Mouse (Mus musculus) midbrain, embryonic 14.5 days (tissue): ENCODE data around the gene Slc25a30. TPM values are rescaled to one million over a fixed set of nuclear protein-coding genes. Genes with fewer than 3 reads are reported as not detected.

Source experiments
- ATAC-seq: fragments of 200-750 bp; cut with Nextera tagmentation; 2 replicates; pipeline ENCODE4 v1.8.0; 2017; ENCODE audit warnings: moderate number of reproducible peaks, moderate library complexity; ENCODE audit not compliant: low FRiP score, low TSS enrichment
- DNase-seq: peaks from one replicate; pipeline ENCODE4 v3.0.0-alpha.2; 2015
- H3K27ac ChIP-seq: fragments of 300-500 bp; sonication (generic); replicated peaks from 2 replicates; pipeline ENCODE4 v1.5.1; 2014; ENCODE audit warnings: mild to moderate bottlenecking, low read depth, low read length, moderate library complexity
- H3K27me3 ChIP-seq: fragments of 300-500 bp; sonication (generic); 2 replicates; pipeline ENCODE4 v1.6.1; 2014; ENCODE audit warnings: low read length, control low read depth, mixed read lengths; ENCODE audit not compliant: control insufficient read depth, insufficient read depth
- H3K36me3 ChIP-seq: fragments of 300-500 bp; sonication (generic); 2 replicates; pipeline ENCODE4 v1.6.1; 2014; ENCODE audit warnings: low read length, control low read depth; ENCODE audit not compliant: control insufficient read depth, insufficient read depth
- H3K4me1 ChIP-seq: fragments of 300-500 bp; sonication (generic); 2 replicates; pipeline ENCODE4 v1.6.1; 2014; ENCODE audit warnings: mild to moderate bottlenecking, antibody characterized with exemption, low read length, control low read depth; ENCODE audit not compliant: control insufficient read depth, insufficient read depth
- H3K4me2 ChIP-seq: fragments of 300-500 bp; sonication (generic); 2 replicates; pipeline ENCODE4 v1.6.1; 2014; ENCODE audit warnings: mild to moderate bottlenecking, low read length, moderate library complexity
- H3K4me3 ChIP-seq: fragments of 300-500 bp; sonication (generic); replicated peaks from 2 replicates; pipeline ENCODE4 v1.5.1; 2014; ENCODE audit warnings: low read depth, low read length
- H3K9ac ChIP-seq: fragments of 300-500 bp; sonication (generic); replicated peaks from 2 replicates; pipeline ENCODE4 v1.6.1; 2014; ENCODE audit warnings: mild to moderate bottlenecking, low read length, moderate library complexity
- H3K9me3 ChIP-seq: fragments of 300-500 bp; sonication (generic); 2 replicates; pipeline ENCODE4 v1.6.1; 2016; ENCODE audit warnings: low read length, control low read depth, mixed read lengths; ENCODE audit not compliant: control insufficient read depth
- WGBS: fragments of 180-500 bp; shearing (Covaris S2); extraction: QIAGEN DNeasy Blood & Tissue Kit; methylation state at CpG from one replicate; pipeline ENCODE4 v1.1.7; 2014; 5-methylcytosine and 5-hydroxymethylcytosine counted together
- polyA plus RNA-seq: library from polyadenylated mRNA; unstranded; fragments of >200 nt; fragmentation: Nextera tagmentation; extraction: Ambion mirVana; gene quantifications from 2 replicates; pipeline ENCODE4 v1.2.1, GENCODE M21; 2014

Gene Slc25a30
- polyA plus RNA-seq, 1 experiment from 2014 or later: 15.6 TPM

GRCm38 (mm10) chr14:75747960-75748359, 38.9 kb downstream of the Slc25a30 start:
- Histone ChIP-seq H3K36me3 (peaks cover 26% of the 10 kb centered on the region), H3K9ac (no peak overlapping the region), H3K27me3 (no peaks in the 10 kb centered on the region), H3K27ac (no peak overlapping the region), H3K4me2 (no peak overlapping the region), H3K4me3 (no peak overlapping the region), H3K4me1 (peaks cover 17% of the 10 kb centered on the region), H3K9me3 (no peaks in the 10 kb centered on the region)
- DNase-seq (no peak), ATAC-seq (no peak)
- WGBS: 95% methylated on average over 2 of the region's 2 CpGs

DNA sequence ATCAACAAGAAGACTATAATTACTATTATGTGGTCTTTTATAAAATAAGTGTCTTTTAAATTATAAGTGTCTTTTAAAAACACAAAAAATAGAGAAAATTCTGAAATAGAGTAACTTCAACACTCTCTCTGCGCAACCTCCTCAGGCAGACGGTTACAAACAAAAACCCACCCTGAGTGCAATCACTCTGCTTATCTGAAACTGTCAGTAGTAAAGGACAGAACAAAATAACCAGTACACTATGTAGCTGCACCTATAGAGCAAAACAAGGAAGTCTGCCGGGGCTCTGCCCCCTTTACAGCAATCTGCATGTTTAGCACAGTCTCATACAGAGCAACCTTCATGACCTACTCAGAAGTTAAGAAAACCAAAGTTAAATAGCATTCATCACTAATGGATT, 44.9 kb downstream of the Slc25a30 start:
- Histone ChIP-seq H3K9ac (no peak overlapping the region), H3K4me1 (no peaks in the 10 kb centered on the region), H3K4me3 (no peak overlapping the region), H3K9me3 (no peaks in the 10 kb centered on the region), H3K36me3 (peaks cover 75% of the 10 kb centered on the region), H3K4me2 (no peak overlapping the region), H3K27ac (no peak overlapping the region), H3K27me3 (no peaks in the 10 kb centered on the region)
- DNase-seq: no peak
- ATAC-seq: no peak
- 95% methylated on average over 3 of the region's 3 CpGs for WGBS

- no peak overlapping the region for H3K9ac ChIP-seq
- H3K4me2 ChIP-seq: no peak overlapping the region
- H3K27me3 ChIP-seq: no peaks in the 10 kb centered on the region
- no peak for DNase-seq
- no peak overlapping the region for H3K27ac ChIP-seq
- H3K4me3 ChIP-seq: no peak overlapping the region
- WGBS: 96% methylated on average over 3 of the region's 3 CpGs
- ATAC-seq: no peak
- peaks cover 87% of the 10 kb centered on the region for H3K36me3 ChIP-seq
- H3K4me1 ChIP-seq: no peaks in the 10 kb centered on the region
- no peaks in the 10 kb centered on the region for H3K9me3 ChIP-seq
Measured at GRCm38 (mm10) chr14:75735597-75735996, 51.2 kb downstream of the Slc25a30 start.

DNA sequence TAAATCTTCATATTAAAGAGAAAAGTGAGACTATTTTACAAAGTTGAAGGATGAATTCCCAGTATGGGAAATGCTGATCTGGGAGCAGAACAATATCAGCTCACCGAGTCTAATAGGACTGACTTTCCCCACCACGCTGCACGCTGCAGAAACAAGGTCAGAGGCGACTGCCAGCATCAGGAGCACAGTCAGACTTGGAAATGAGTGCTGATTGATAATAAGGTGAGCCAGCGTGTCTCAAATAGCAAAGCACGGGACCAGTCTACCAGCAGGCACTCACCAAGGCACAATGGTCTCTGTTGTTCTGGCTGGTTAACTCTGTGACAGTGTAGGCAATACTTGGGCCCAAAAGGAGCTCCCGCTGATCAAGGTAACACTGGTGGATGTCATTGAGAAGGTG, 54.2 kb downstream of the Slc25a30 start:
- H3K27me3 ChIP-seq: no peaks in the 10 kb centered on the region
- DNase-seq: no peak
- no peak overlapping the region for H3K4me3 ChIP-seq
- no peak overlapping the region for H3K9ac ChIP-seq
- H3K4me1 ChIP-seq: no peaks in the 10 kb centered on the region
- no peak overlapping the region for H3K4me2 ChIP-seq
- no peaks in the 10 kb centered on the region for H3K9me3 ChIP-seq
- peaks cover 93% of the 10 kb centered on the region for H3K36me3 ChIP-seq
- WGBS: 92% methylated on average over 7 of the region's 7 CpGs
- ATAC-seq: no peak
- no peak overlapping the region for H3K27ac ChIP-seq

- no peaks in the 10 kb centered on the region for H3K27me3 ChIP-seq
- H3K9ac ChIP-seq: no peak overlapping the region
- DNase-seq: no peak
- H3K4me3 ChIP-seq: no peak overlapping the region
- peaks cover 92% of the 10 kb centered on the region for H3K36me3 ChIP-seq
- no peak overlapping the region for H3K4me2 ChIP-seq
- no peaks in the 10 kb centered on the region for H3K4me1 ChIP-seq
- no peaks in the 10 kb centered on the region for H3K9me3 ChIP-seq
- H3K27ac ChIP-seq: no peak overlapping the region
- WGBS: 86% methylated on average over 2 of the region's 2 CpGs
- no peak for ATAC-seq
Measured at GRCm38 (mm10) chr14:75731361-75731760, 55.5 kb downstream of the Slc25a30 start.

DNA sequence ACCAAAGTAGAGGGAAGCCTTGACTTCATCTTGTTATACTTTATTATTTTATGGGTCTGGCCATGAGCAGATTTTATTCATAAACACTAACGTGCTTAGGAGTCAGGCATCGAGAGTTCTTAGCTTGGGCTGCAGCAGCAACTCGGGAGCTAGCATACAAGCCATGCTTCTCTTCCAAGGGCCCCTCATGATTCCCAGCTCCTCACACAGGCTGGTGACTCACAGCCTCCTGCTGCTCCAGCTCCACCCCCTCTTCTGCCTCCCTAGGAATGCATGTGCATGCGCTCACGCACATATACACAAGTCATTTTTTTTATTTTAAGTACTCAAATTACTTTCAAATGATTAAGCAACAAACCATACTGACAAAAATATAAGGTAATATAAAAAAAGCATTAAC, 58.7 kb downstream of the Slc25a30 start:
- Histone ChIP-seq H3K27me3 (no peaks in the 10 kb centered on the region), H3K4me1 (no peaks in the 10 kb centered on the region), H3K4me2 (no peak overlapping the region), H3K9me3 (no peaks in the 10 kb centered on the region), H3K9ac (no peak overlapping the region), H3K27ac (no peak overlapping the region), H3K36me3 (peaks cover 83% of the 10 kb centered on the region), H3K4me3 (no peak overlapping the region)
- DNase-seq (no peak), ATAC-seq (no peak)
- WGBS: 94% methylated on average over 5 of the region's 5 CpGs

GRCm38 (mm10) chr14:75727046-75727445, 59.8 kb downstream of the Slc25a30 start:
- DNase-seq (peak; percentile 9), ATAC-seq (no peak)
- no peak overlapping the region for H3K4me3 ChIP-seq
- no peak overlapping the region for H3K9ac ChIP-seq
- peaks cover 73% of the 10 kb centered on the region for H3K36me3 ChIP-seq
- no peaks in the 10 kb centered on the region for H3K9me3 ChIP-seq
- 61% methylated on average over 4 of the region's 4 CpGs for WGBS
- no peak overlapping the region for H3K4me2 ChIP-seq
- no peak overlapping the region for H3K27ac ChIP-seq
- H3K27me3 ChIP-seq: no peaks in the 10 kb centered on the region
- no peaks in the 10 kb centered on the region for H3K4me1 ChIP-seq

- Histone ChIP-seq H3K36me3 (peaks cover 69% of the 10 kb centered on the region), H3K4me3 (no peak overlapping the region), H3K4me1 (no peaks in the 10 kb centered on the region), H3K4me2 (no peak overlapping the region), H3K9me3 (no peaks in the 10 kb centered on the region), H3K9ac (no peak overlapping the region), H3K27me3 (no peaks in the 10 kb centered on the region), H3K27ac (no peak overlapping the region)
- 94% methylated on average over 2 of the region's 2 CpGs for WGBS
- no peak for ATAC-seq
- DNase-seq: no peak
Measured at GRCm38 (mm10) chr14:75722816-75723215, 64.0 kb downstream of the Slc25a30 start.

GRCm38 (mm10) chr14:75721977-75722563, 64.8 kb downstream of the Slc25a30 start:
- Histone ChIP-seq H3K27ac (no peak overlapping the region), H3K4me1 (no peaks in the 10 kb centered on the region), H3K9me3 (no peaks in the 10 kb centered on the region), H3K4me2 (no peak overlapping the region), H3K36me3 (peaks cover 69% of the 10 kb centered on the region), H3K4me3 (no peak overlapping the region), H3K9ac (no peak overlapping the region), H3K27me3 (no peaks in the 10 kb centered on the region)
- ATAC-seq (no peak; the same call in 1 of the 2 replicates), DNase-seq (peak; percentile 94)
- WGBS: 59% methylated on average over 12 of the region's 12 CpGs
